Mouse (Mus musculus) cerebellum, postnatal 14 days (tissue): ENCODE results near the gene 4930442H23Rik.
"Not testable (repeated sequence)": the region's sequence is repeated elsewhere in the genome, so short reads cannot be mapped to it uniquely, and the experiment has no call there.

Experiments
- DNase-seq, 2 experiments: peaks; one replicate each; pipeline ENCODE4 v3.0.0; 2021; ENCODE audit warnings: mixed read lengths in 2 of 2

4930442H23Rik gene

GRCm38 (mm10) chr10:81197305-81197704 is 13.7 kb upstream of the 4930442H23Rik start:
- no peak for DNase-seq

GRCm38 (mm10) chr10:81196470-81197065 is 12.9 kb upstream of the 4930442H23Rik start:
- DNase-seq: no peak

DNA sequence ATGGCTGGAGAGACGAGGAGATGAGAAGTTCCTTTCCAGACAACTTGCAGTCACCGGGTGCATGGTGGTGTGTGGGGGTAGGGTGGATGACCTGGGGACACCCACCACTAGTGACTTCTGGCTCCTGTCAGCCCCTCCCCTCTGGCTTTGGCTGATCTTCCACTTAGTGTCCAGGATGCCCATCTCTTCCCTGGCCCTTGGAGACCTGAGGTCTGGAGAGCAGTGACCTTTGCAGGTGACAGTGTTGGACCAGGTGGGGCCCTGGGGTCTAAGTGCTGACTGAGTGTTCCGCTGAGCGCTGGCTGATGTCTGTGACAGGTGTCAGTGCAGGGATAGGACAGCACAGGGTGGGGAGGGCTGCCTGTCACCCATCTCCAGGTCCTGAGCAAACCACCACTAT is 11.7 kb upstream of the 4930442H23Rik start:
- no peak for DNase-seq

DNA sequence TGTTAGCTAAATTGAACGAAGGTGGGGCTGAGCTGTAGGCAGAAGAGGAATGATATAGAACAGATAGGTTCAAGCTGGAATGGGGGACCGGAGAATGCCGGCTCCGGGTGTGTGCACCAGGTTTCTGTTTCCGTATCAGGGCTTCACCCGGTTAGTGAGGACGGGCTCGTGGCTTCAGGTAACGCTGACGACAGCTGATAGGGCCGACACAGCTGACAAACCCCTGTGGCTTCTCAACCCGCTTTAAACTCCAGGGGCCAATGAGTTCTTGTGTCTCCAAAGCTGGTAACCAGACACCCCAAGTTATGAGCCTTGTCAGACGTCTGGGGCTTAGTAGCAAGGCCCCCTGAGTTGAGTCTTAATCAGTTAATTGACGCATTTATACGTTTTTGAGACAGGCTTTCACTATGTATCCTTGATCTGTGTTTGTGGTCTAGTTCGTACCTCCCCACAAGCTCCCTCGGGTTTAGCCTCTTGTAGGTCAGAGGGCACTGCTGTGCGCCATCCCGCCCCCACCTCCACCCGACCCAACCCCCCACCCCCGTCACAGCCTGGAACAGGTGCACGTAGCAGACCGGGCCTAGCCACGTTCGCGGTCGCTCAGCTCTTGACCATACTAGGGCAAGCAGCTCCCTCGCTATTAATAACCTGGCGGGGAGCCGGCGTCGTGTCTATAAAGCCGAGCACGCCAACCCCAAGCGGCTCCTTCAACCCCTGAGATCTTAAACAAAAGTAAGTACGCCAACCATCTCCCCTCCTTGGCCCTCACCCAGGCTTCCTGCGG is 10.5 kb upstream of the 4930442H23Rik start:
- peak; percentile 55 to 80 for DNase-seq

DNA sequence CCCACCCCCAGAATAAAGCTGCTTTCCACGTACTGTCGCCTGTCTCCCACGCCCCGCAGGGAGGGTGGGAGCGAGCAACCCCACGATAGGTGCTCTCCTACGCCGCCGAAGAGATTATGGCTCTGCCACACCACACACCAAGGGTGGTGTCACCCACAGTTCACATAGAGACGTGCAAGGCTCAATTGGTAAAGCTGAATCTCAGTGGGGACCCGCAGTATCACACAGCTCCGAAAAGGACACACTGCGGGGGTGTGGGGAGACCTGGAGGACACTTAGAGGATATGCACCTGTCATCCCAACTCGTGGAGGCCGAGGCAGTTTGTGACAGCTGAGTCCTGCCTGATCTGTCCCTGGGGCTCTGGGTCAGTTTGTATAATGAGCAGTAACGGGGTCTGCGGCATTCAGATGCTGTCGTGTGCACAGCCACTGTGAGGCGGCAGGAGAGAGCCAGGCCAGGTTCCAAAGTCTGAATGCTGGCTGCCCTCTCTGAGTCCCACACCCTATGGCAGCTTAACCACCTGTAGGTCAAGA is 9.4 kb upstream of the 4930442H23Rik start:
- peak; percentile 65 to 68 for DNase-seq

GRCm38 (mm10) chr10:81192270-81192967 is 8.8 kb upstream of the 4930442H23Rik start:
- peak; percentile 85 to 92 for DNase-seq

DNA sequence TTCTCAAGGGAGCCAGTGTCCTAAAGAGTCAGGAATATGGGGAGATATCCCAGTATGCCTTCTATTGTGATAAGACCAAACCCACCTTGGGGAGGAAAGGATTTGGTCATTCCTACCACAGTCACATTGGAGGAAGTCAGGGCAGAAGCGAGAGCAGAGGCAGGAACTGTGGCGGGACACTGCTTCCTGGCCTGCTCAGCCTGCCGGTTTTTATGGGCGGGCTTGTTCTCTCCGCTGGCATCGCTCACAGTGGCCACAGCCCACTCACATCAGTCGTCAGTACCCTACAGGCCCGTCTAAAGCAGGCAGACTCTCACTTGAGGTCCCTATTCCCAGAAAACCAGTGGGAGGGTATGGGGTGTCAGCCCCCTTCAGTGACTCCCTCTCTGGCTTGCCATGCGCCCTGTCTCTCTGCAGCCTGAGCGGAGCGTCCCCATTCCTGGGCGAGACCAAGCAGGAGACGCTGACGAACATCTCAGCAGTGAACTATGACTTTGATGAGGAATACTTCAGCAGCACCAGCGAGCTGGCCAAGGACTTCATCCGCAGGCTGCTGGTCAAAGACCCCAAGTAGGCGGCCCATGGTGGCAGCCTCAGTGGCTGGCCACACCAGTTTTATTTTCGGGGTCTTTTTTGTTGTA is 7.8 kb upstream of the 4930442H23Rik start:
- DNase-seq: no peak

- DNase-seq: no peak
Measured at GRCm38 (mm10) chr10:81190912-81191321, 7.3 kb upstream of the 4930442H23Rik start.

DNA sequence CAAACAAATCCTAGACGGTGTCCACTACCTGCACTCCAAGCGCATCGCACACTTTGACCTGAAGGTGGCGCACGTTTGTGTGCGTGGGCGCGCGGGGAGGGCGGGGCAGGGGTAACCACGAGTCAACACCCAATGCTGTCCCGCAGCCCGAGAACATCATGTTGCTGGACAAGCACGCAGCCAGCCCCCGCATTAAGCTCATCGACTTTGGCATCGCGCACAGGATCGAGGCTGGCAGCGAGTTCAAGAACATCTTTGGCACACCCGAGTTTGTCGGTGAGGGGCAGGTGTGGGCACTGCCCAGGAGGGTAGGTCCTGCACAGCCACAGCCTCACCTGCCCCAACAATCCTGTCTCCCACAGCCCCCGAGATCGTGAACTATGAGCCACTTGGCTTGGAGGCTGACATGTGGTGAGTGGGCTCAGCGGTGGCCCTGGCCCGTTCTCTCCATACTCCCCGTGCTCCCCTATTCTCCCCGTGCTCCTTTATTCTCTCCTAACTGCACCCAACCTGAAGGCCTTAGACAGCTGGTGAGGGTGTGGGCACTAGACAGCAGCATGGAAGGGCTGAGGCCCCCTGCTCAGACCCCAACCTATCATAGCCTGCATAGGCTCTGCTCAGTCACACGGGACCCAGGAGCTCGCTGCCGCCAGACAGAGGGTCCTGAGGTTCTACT is 6.7 kb upstream of the 4930442H23Rik start:
- peak in 1 of 2 experiments; percentile 73 for DNase-seq

GRCm38 (mm10) chr10:81189821-81190220 is 6.2 kb upstream of the 4930442H23Rik start:
- DNase-seq: no peak

- DNase-seq: no peak
Measured at GRCm38 (mm10) chr10:81187161-81187560, 3.5 kb upstream of the 4930442H23Rik start.

GRCm38 (mm10) chr10:81184765-81185164 is 1.1 kb upstream of the 4930442H23Rik start:
- no peak for DNase-seq

GRCm38 (mm10) chr10:81182336-81183333 is 1.0 kb downstream of the 4930442H23Rik start, which contains the start of gene Dapk3:
TSS of gene Dapk3 (plus strand) at chr10:81183005.
- DNase-seq: peak; percentile 97 to 98

DNA sequence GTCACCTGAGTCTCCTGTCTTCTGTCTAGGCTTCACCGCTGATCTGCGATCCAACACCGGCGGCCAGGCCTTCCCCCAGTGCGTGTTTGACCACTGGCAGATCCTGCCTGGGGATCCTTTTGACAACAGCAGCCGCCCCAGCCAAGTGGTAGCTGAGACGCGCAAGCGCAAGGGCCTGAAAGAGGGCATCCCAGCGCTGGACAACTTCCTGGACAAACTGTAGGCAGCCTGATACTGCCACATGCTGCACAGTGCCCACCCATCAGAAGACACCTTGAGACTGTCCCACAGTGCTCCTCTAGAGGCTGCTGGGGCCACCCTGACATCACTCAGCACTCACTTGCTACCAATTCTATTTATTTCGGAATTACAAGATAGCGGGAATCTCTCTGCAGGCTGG is 1.8 kb downstream of the 4930442H23Rik start:
- not testable (repeated sequence) for DNase-seq

GRCm38 (mm10) chr10:81180946-81181345 is 2.7 kb downstream of the 4930442H23Rik start:
- DNase-seq: no peak

GRCm38 (mm10) chr10:81179451-81180342 is 4.0 kb downstream of the 4930442H23Rik start:
- no peak for DNase-seq

- DNase-seq: no peak
Measured at GRCm38 (mm10) chr10:81178927-81179326, 4.7 kb downstream of the 4930442H23Rik start.

- no peak for DNase-seq
Measured at GRCm38 (mm10) chr10:81177958-81178712, 5.5 kb downstream of the 4930442H23Rik start.

DNA sequence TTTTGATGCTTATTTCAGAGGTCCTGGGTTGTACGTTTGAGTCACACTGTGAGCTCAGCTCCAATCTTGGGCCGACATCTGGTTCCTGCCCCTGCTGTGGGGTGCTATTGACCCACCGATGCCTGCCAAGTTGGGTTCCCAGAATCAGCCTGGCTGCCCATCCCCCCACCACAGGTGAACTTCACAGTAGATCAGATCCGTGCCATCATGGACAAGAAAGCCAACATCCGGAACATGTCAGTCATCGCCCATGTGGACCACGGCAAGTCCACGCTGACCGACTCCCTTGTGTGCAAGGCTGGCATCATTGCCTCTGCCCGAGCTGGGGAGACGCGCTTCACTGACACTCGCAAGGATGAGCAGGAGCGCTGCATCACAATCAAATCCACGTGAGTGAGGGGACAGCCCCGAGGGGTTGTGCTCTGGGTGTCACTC is 6.1 kb downstream of the 4930442H23Rik start:
- peak; percentile 62 to 76 for DNase-seq
